Mouse (Mus musculus) thymus, adult 2 months (tissue): ENCODE results near the gene Capn2.

Experiments used
- CTCF ChIP-seq: fragments of 200-500 bp; IDR thresholded peaks from 2 replicates; pipeline ENCODE4 v1.5.1; 2012; ENCODE audit warnings: mild to moderate bottlenecking, control low read depth, low read length, moderate library complexity, borderline replicate concordance; ENCODE audit not compliant: control insufficient read depth, poor library complexity, insufficient read depth; ENCODE audit errors: extremely low read depth
- POLR2A ChIP-seq: fragments of 200-500 bp; IDR thresholded peaks from 2 replicates; pipeline ENCODE4 v1.6.1; 2012; ENCODE audit warnings: mild to moderate bottlenecking, low read length, control low read depth, moderate library complexity; ENCODE audit not compliant: control insufficient read depth, poor library complexity, insufficient read depth; ENCODE audit errors: extremely low read depth

DNA sequence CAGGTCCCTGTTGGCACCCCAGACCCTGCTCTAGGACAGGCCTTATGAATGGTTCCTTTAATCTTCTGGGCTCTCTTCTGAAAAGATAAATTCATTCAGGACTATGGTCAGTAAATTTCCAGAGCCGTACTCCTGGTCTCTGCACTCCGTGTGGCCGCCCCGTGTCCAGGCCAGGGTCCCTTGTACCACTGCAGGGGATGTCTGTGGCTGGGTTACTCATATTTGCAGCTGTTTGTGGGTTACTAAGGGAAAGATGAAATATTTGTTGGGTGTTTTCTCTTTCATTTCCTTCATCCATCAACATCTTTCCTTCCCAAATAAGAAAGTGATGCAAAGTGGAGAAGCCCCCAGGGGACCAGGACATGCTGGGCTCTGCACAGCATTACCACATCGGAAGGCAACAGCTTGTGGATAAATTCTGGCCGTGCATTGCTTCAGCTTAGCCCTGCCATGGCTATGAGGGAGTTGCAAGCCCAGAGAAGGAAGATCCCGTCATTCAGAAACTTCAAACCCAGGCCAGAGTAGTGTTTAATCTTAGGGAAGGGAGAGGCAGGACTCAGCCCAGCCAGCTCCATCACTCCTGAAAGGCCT lies 15.5 kb downstream of the Capn2 start:
- TF ChIP-seq CTCF, result no peak
- no peak for TF ChIP-seq POLR2A
